ENCODE assay signal across 9 mouse cellular contexts in the genomic region with DNA sequence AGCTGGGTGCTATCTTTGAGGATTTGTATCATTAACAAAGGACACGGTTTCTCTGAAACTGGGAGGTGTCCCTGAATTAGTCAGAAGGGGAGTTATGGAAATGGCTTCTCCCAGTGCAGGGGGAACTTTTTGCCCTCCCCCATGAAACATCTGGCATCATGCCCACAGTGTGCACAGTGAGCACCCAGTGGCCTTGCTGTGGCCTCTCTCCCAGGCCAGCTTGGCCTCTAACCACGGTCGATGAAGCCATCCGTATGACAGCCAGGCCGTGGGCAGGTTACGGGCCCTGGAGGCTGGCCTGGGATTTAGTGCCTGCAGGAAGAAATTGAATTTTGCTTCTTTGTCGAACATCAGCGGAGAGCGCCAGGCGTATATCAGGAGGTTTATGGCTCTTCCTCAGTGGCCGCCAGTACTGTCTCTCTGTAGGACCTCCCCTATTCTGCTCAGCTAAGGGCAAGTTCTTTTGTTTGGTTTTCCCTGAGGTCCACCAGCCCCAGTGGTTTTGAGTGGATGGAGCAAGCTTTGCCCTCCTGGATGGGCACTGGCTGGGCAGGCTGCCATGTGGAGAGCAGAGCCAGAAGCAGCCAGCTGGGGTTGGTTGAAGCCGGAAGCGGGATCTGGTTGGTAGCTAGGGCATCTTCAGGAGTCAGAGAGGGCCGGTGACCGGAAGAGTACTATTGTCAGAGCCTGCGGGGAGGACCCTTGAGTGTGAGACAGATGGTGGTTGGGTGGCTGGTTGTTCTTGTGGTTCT. TPM values are rescaled to one million over a fixed set of nuclear protein-coding genes. Genes with fewer than 3 reads are reported as not detected.
DNase-seq lines count a peak whose midpoint lies in the region; ATAC-seq lines count a peak whose summit lies in the region.
"Had no signal": no experiment of that assay in that cellular context is flagged by ENCODE, and none has a peak within 500 bp of the region (broad histone marks: within the 10 kb centered on the region; RNA-seq: fewer than 3 reads in every experiment).

No protein-coding gene starts in this region.

- no peak overlapping the region for H3K9ac ChIP-seq in kidney, embryonic 15.5 days
- H3K9ac ChIP-seq: lung, embryonic 14.5 days had no signal

- 63% methylated on average over 16 of the region's 16 CpGs for WGBS in kidney, embryonic 15.5 days

- no peak overlapping the region for H3K4me3 ChIP-seq in kidney, embryonic 15.5 days (replicated peaks)

- H3K4me1 ChIP-seq in kidney, embryonic 15.5 days: peaks cover 21% of the 10 kb centered on the region

- H3K36me3 ChIP-seq in kidney, embryonic 15.5 days: no peaks in the 10 kb centered on the region

- H3K27me3 ChIP-seq in kidney, embryonic 15.5 days: peaks cover 42% of the 10 kb centered on the region

- H3K4me2 ChIP-seq in kidney, embryonic 15.5 days: no peak overlapping the region
- H3K4me2 ChIP-seq: lung, embryonic 14.5 days had no signal

- DNase-seq in kidney, adult 18-20 months: peak; percentile 64
- peak; percentile 82 for DNase-seq in MN1 (ENCODE audit: low spot score)
- DNase-seq in adrenal gland, adult 2 months: peak; percentile 91
- peak; percentile 54 to 66 for DNase-seq in kidney, postnatal 36 days
- DNase-seq in urinary bladder, adult 18-20 months (ENCODE audit: low spot score in 2 of 2): no peak
- no peak for DNase-seq in frontal cortex, adult 2 months (ENCODE audit: extremely low spot score in 1 of 2, low spot score in 1 of 2)
- DNase-seq: lung, embryonic 14.5 days had no signal

- no peak for ATAC-seq in kidney, embryonic 15.5 days (replicated peaks; ENCODE audit: low FRiP score)

- H3K27ac ChIP-seq in kidney, embryonic 15.5 days: no peak overlapping the region

- no peaks in the 10 kb centered on the region for H3K9me3 ChIP-seq in kidney, embryonic 15.5 days (replicated peaks)

RNA-seq across cellular contexts. Expression of gene Adgrb2, which starts 9.4 kb away (rescaled TPM):
- polyA plus RNA-seq in kidney, embryonic 15.5 days (2015; fragmentation: Nextera tagmentation; extraction: Ambion mirVana): 1.8 and 2.3 TPM in 2 replicates
- total RNA-seq in adrenal gland, adult 2 months (2021): 10 to 100 TPM; 18.7 to 24.9 TPM
- polyA plus RNA-seq in adrenal gland, adult 2 months (2012; rRNA removed): 87.5 and 105 TPM in 2 replicates
- polyA plus RNA-seq in frontal cortex, adult 2 months (2012; rRNA removed): 263 and 272 TPM in 2 replicates
- total RNA-seq: neutrophil, adult 5-6 weeks had no signal

RNA-seq across cellular contexts. Expression of gene Col16a1, which starts 53.5 kb away (rescaled TPM):
- polyA plus RNA-seq in kidney, embryonic 15.5 days (2015; fragmentation: Nextera tagmentation; extraction: Ambion mirVana): 42.7 and 57.4 TPM in 2 replicates
- total RNA-seq in adrenal gland, adult 2 months (2021): 10 to 100 TPM in 1 of 2 experiments, 1 to 10 TPM in 1; 9.2 to 15.8 TPM
- 15.7 and 23.4 TPM in 2 replicates for polyA plus RNA-seq in adrenal gland, adult 2 months (2012; rRNA removed)
- 40.4 and 40.6 TPM in 2 replicates for polyA plus RNA-seq in frontal cortex, adult 2 months (2012; rRNA removed)
- total RNA-seq: neutrophil, adult 5-6 weeks had no signal

Comparison
In these comparisons a context has a peak if more than half of its experiments do, and no peak if none do; other contexts are left out.
1. DNase-seq: peak in kidney, adult 18-20 months (single experiment), MN1 (single experiment), adrenal gland, adult 2 months (single experiment) and kidney, postnatal 36 days (2 of 2); none in urinary bladder, adult 18-20 months (0 of 2) and frontal cortex, adult 2 months (0 of 2).
2. RNA of gene Adgrb2, which starts 9.4 kb away (polyA plus RNA-seq): 263 to 272 TPM in frontal cortex, adult 2 months and 87.5 to 105 TPM in adrenal gland, adult 2 months; 1.8 to 2.3 TPM in kidney, embryonic 15.5 days; every median in the first group is over 10 times any median in the second.